Mouse (Mus musculus) C3H10T1/2 (cell line): ENCODE data around the gene Cfdp1. TPM values are rescaled to one million over a fixed set of nuclear protein-coding genes. Genes with fewer than 3 reads are reported as not detected.

Experiments
- polyA plus RNA-seq, 2 experiments: library from polyadenylated mRNA; unstranded; fragments of >200 nt; fragmentation: generic; extraction: Trizol; gene quantifications; one replicate each; pipeline ENCODE4 v1.2.1; 2012; ENCODE audit warnings: missing spikeins in 2 of 2

Cfdp1 gene
- 10 to 100 TPM in 1 of 2 experiments, 1 to 10 TPM in 1; 8.8 to 68.7 TPM for polyA plus RNA-seq

DNA sequence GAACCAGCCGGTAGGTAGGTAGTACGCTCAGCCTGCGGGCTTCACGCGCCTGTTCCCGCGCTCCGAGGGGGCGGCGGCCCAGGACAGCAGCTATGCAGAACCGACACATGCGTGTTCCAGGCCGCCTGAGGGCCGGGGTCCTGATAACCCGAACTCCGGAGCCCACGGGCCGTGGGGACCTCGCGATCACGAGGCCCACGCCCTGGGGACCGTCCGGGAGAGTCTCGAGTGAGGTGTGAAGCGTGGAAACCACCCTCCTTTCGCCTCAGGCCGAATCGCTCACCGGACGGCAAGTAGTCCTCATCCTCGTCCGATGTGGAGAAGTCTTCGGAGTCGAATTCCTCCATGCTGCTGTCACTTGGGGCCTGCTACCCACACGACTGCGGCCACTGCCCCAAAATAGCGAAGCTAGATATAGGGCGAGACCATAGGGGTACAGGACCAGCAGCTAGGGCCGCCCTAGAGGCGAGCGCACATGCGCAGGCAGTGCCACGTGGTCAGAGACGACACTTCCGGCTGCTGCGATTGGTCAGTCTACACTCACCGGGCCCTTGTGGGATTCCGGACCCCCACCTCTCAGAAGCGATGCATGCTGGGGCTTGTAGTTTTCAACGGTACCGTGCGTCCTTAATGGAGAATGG is at the start of gene Cfdp1:
Gene Cfdp1 (minus strand): TSS at position 431 of the 641 bp plus-strand sequence.

DNA sequence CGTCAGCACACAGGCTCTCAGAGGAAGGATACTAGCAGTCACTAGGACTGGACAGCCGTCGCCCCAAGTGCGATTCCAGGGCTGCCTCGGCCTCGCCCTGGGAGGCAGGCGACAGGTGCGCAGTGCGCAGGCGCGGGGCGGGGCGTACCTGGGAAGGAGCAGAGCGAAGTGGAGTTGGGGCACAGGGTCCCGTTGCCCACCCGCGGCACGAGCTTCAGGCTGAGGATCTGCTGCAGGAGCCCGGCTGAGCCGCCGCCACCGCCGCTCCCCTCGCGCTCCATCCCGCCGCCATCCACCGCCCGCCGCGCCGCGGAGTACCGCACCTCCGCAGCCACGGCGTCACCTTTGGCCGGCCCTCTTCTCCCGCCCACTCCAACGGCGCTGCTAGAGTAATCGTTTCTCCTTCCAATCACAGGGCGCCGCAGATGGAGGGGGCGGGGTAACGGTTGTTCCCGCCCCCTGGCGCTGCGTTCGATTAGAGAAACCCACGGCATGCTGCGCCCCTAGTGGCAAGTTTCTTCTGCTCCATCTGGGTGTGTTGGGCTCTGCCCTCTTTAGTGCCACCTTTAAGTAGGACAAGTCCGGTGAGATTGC is 22.4 kb upstream of the Cfdp1 start, which contains the start of gene Tmem170:
Gene Tmem170 (minus strand): TSS at position 396 of the 594 bp plus-strand sequence.

DNA sequence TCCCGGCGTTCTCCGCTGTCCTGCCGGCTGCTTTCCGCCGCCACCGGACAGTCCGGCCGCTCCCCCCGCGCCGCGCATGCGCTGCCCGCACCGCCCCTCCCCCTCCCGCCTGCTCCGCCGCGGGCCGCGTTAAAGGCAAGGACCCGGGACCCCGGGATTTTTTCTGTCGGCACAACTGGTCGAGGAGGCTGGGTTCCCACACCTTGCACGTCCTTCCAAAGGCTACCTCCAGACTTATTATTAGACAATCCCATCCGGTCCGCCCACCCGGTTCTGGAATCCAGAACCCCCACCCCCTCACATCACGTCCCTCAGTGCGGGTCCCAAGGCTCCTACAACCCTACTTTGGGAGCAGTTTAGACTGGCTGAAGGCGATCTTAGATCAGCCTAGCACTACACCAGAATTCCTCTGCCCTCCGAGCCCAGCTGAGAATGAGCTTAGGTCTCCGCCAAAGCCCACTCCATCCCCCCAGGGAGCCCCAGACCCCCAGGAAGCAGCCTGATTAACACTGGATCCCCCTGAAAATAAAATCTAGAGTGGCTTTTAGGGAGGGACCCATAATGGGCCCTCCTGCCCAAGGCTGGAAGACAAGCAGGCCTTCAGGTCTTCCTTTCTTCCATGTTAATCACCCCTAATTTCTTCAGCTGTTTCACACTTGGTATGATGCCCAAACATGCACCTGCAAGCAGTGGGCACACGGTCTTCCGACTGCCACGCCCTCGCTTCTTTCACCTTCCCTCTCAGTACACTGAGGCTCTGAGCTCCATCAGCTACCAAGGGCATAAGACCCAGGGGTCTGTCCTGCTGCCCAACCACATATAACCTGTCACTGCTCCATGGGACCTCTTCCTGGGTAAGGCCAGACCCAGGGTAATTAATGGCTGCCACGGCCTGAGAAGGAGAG is 110.0 kb downstream of the Cfdp1 start, which contains the start of gene Bcar1:
Gene Bcar1 (minus strand): TSS at position 18 of the 905 bp plus-strand sequence.

Other genes with a start within 250 kb of the Cfdp1 start
- under 1 TPM; 0.02 to 0.26 TPM for gene Ldhd, start 223.9 kb downstream of the Cfdp1 start, polyA plus RNA-seq
- 1 to 10 TPM in 1 of 2 experiments, under 1 TPM in 1; 0.99 to 8.0 TPM for gene Zfp1, start 210.9 kb downstream of the Cfdp1 start, polyA plus RNA-seq
- gene Ctrb1, start 163.3 kb downstream of the Cfdp1 start, polyA plus RNA-seq = under 1 TPM in 1 of 2 experiments, not detected in 1; 0.07 TPM
- gene Bcar1, start 110.5 kb downstream of the Cfdp1 start, polyA plus RNA-seq = 10 to 100 TPM; 41.6 to 58.1 TPM
- 1 to 10 TPM in 1 of 2 experiments, under 1 TPM in 1; 0.23 to 1.2 TPM for gene Tmem170, start 22.5 kb upstream of the Cfdp1 start, polyA plus RNA-seq
- gene Chst5, start 56.2 kb upstream of the Cfdp1 start, polyA plus RNA-seq = not detected
- 10 to 100 TPM in 1 of 2 experiments, 1 to 10 TPM in 1; 2.0 to 17.6 TPM for gene Tmem231, start 79.6 kb upstream of the Cfdp1 start, polyA plus RNA-seq
- gene Gabarapl2, start 86.4 kb upstream of the Cfdp1 start, polyA plus RNA-seq = 10 to 100 TPM; 31.3 to 71.4 TPM
- 1 to 10 TPM; 1.5 to 3.0 TPM for gene Adat1, start 138.0 kb upstream of the Cfdp1 start, polyA plus RNA-seq
- 100 to 1,000 TPM; 141 to 170 TPM for gene Kars, start 157.0 kb upstream of the Cfdp1 start, polyA plus RNA-seq
- 1 to 10 TPM; 1.1 to 8.4 TPM for gene Terf2ip, start 157.1 kb upstream of the Cfdp1 start, polyA plus RNA-seq
- under 1 TPM; 0.02 to 0.31 TPM for gene Gm6793, start 160.7 kb upstream of the Cfdp1 start, polyA plus RNA-seq